Mouse (Mus musculus) liver, embryonic 11.5 days (tissue): Measurements from ENCODE around the gene Troap. TPM values are rescaled to one million over a fixed set of nuclear protein-coding genes. Genes with fewer than 3 reads are reported as not detected.

ENCODE experiments used
- ATAC-seq: fragments of 200-750 bp; cut with Nextera tagmentation; replicated peaks from 2 replicates; pipeline ENCODE4 v1.8.0; 2017; ENCODE audit warnings: moderate number of reproducible peaks, mild to moderate bottlenecking, moderate TSS enrichment, moderate library complexity; ENCODE audit not compliant: low FRiP score
- DNase-seq: peaks from one replicate; pipeline ENCODE4 v3.0.0-alpha.2; 2017; ENCODE audit warnings: low spot score
- H3K27ac ChIP-seq: fragments of 300-500 bp; sonication (generic); 2 replicates; pipeline ENCODE4 v1.5.1; 2014; ENCODE audit warnings: mild to moderate bottlenecking, low read depth, low read length, control low read depth
- H3K27me3 ChIP-seq: fragments of 300-500 bp; sonication (generic); replicated peaks from 2 replicates; pipeline ENCODE4 v1.6.1; 2014; ENCODE audit warnings: low read length, mixed read lengths; ENCODE audit not compliant: control insufficient read depth, insufficient read depth
- H3K36me3 ChIP-seq: fragments of 300-500 bp; sonication (generic); 2 replicates; pipeline ENCODE4 v1.6.1; 2014; ENCODE audit warnings: mild to moderate bottlenecking, low read length, moderate library complexity, mixed read lengths; ENCODE audit not compliant: control insufficient read depth, insufficient read depth
- H3K4me1 ChIP-seq: fragments of 300-500 bp; sonication (generic); replicated peaks from 2 replicates; pipeline ENCODE4 v1.6.1; 2014; ENCODE audit warnings: low read length, mixed read lengths; ENCODE audit not compliant: control insufficient read depth, insufficient read depth
- H3K4me2 ChIP-seq: fragments of 300-500 bp; sonication (generic); 2 replicates; pipeline ENCODE4 v1.6.1; 2014; ENCODE audit warnings: mild to moderate bottlenecking, control low read depth, moderate library complexity
- H3K4me3 ChIP-seq: fragments of 300-500 bp; sonication (generic); 2 replicates; pipeline ENCODE4 v1.5.1; 2014; ENCODE audit warnings: low read depth, low read length, control low read depth
- H3K9ac ChIP-seq: fragments of 300-500 bp; sonication (generic); 2 replicates; pipeline ENCODE4 v1.6.1; 2014; ENCODE audit warnings: low read depth, low read length, control low read depth
- H3K9me3 ChIP-seq: fragments of 300-500 bp; sonication (generic); 2 replicates; pipeline ENCODE4 v1.6.1; 2016; ENCODE audit warnings: low read length, inconsistent platforms, mixed read lengths; ENCODE audit not compliant: control insufficient read depth
- WGBS: fragments of 180-500 bp; shearing (Covaris S2); extraction: QIAGEN DNeasy Blood & Tissue Kit; methylation state at CpG from one replicate; pipeline ENCODE4 v1.1.7; 2014; 5-methylcytosine and 5-hydroxymethylcytosine counted together
- polyA plus RNA-seq: library from polyadenylated mRNA; unstranded; fragments of >200 nt; fragmentation: Nextera tagmentation; extraction: Ambion mirVana; gene quantifications from 2 replicates; pipeline ENCODE4 v1.2.1, GENCODE M21; 2014

Gene Troap
- polyA plus RNA-seq, 1 experiment from 2014 or later = 27.8 TPM

GRCm38 (mm10) chr15:99078181-99078910 lies 4.0 kb downstream of the Troap start:
- Histone ChIP-seq H3K4me1 (peaks cover 15% of the 10 kb centered on the region), H3K27ac (no peak overlapping the region), H3K36me3 (peaks cover 34% of the 10 kb centered on the region; the same call in 1 of the 2 replicates), H3K27me3 (no peaks in the 10 kb centered on the region), H3K9ac (peak overlapping the region; percentile 20; the same call in 1 of the 2 replicates), H3K4me2 (no peak overlapping the region), H3K9me3 (no peaks in the 10 kb centered on the region), H3K4me3 (no peak overlapping the region)
- DNase-seq = no peak
- 82% methylated on average over 15 of the region's 15 CpGs for WGBS
- no peak for ATAC-seq

- Histone ChIP-seq H3K4me1 (peaks cover 21% of the 10 kb centered on the region), H3K9ac (no peak overlapping the region), H3K27me3 (peaks cover 11% of the 10 kb centered on the region), H3K9me3 (no peaks in the 10 kb centered on the region), H3K36me3 (peaks cover 34% of the 10 kb centered on the region; the same call in 1 of the 2 replicates), H3K27ac (no peak overlapping the region), H3K4me3 (no peak overlapping the region), H3K4me2 (no peak overlapping the region)
- ATAC-seq (no peak), DNase-seq (no peak)
- 77% methylated on average over 3 of the region's 3 CpGs for WGBS
Observed at GRCm38 (mm10) chr15:99079804-99080203, 5.4 kb downstream of the Troap start.

GRCm38 (mm10) chr15:99082322-99082721 lies 7.9 kb downstream of the Troap start:
- Histone ChIP-seq H3K36me3 (peaks cover 28% of the 10 kb centered on the region; the same call in 1 of the 2 replicates), H3K9ac (no peak overlapping the region), H3K4me3 (no peak overlapping the region), H3K27me3 (peaks cover 35% of the 10 kb centered on the region), H3K27ac (no peak overlapping the region), H3K4me1 (peaks cover 14% of the 10 kb centered on the region), H3K9me3 (no peaks in the 10 kb centered on the region), H3K4me2 (no peak overlapping the region)
- ATAC-seq (no peak), DNase-seq (no peak)
- 95% methylated on average over 12 of the region's 12 CpGs for WGBS

- Histone ChIP-seq H3K27ac (no peak overlapping the region), H3K4me2 (no peak overlapping the region), H3K4me1 (peaks cover 14% of the 10 kb centered on the region), H3K36me3 (peaks cover 26% of the 10 kb centered on the region; the same call in 1 of the 2 replicates), H3K9ac (no peak overlapping the region), H3K9me3 (no peaks in the 10 kb centered on the region), H3K4me3 (no peak overlapping the region), H3K27me3 (peaks cover 40% of the 10 kb centered on the region)
- ATAC-seq (no peak), DNase-seq (no peak)
- WGBS = 90% methylated on average over 16 of the region's 16 CpGs
Observed at GRCm38 (mm10) chr15:99082840-99083239, 8.5 kb downstream of the Troap start.

GRCm38 (mm10) chr15:99083258-99083657 lies 8.9 kb downstream of the Troap start:
- Histone ChIP-seq H3K27me3 (peaks cover 44% of the 10 kb centered on the region), H3K9ac (no peak overlapping the region), H3K4me3 (no peak overlapping the region), H3K27ac (no peak overlapping the region), H3K4me1 (peaks cover 14% of the 10 kb centered on the region), H3K4me2 (no peak overlapping the region), H3K36me3 (peaks cover 22% of the 10 kb centered on the region; the same call in 1 of the 2 replicates), H3K9me3 (no peaks in the 10 kb centered on the region)
- DNase-seq (no peak), ATAC-seq (no peak)
- 68% methylated on average over 9 of the region's 9 CpGs for WGBS

- 9% methylated on average over 11 of the region's 11 CpGs for WGBS
- peaks cover 17% of the 10 kb centered on the region for H3K4me1 ChIP-seq
- no peak for DNase-seq
- peak overlapping the region; percentile 15; the same call in 1 of the 2 replicates for H3K4me3 ChIP-seq
- no peak overlapping the region; the same call in 1 of the 2 replicates for H3K27ac ChIP-seq
- peaks cover 52% of the 10 kb centered on the region for H3K27me3 ChIP-seq
- H3K36me3 ChIP-seq = peaks cover 17% of the 10 kb centered on the region; the same call in 1 of the 2 replicates
- no peaks in the 10 kb centered on the region for H3K9me3 ChIP-seq
- 0 out of 2 replicates have a peak overlapping the region, but pooled peaks have one; percentile 14 for H3K9ac ChIP-seq
- ATAC-seq = no peak
- H3K4me2 ChIP-seq = peak overlapping the region; percentile 48
Observed at GRCm38 (mm10) chr15:99083867-99084557, 9.6 kb downstream of the Troap start.

- ATAC-seq (no peak), DNase-seq (no peak)
- H3K27ac ChIP-seq = no peak overlapping the region
- H3K9ac ChIP-seq = 0 out of 2 replicates have a peak overlapping the region, but pooled peaks have one; percentile 14
- peaks cover 17% of the 10 kb centered on the region; the same call in 1 of the 2 replicates for H3K36me3 ChIP-seq
- no peaks in the 10 kb centered on the region for H3K9me3 ChIP-seq
- WGBS = 20% methylated on average over 19 of the region's 19 CpGs
- H3K27me3 ChIP-seq = peaks cover 58% of the 10 kb centered on the region
- H3K4me3 ChIP-seq = peak overlapping the region; percentile 15; the same call in 1 of the 2 replicates
- H3K4me2 ChIP-seq = peak overlapping the region; percentile 48
- peaks cover 18% of the 10 kb centered on the region for H3K4me1 ChIP-seq
Observed at GRCm38 (mm10) chr15:99084618-99085017, 10.2 kb downstream of the Troap start.

- no peak for DNase-seq
- Histone ChIP-seq H3K36me3 (peaks cover 14% of the 10 kb centered on the region; the same call in 1 of the 2 replicates), H3K27ac (no peak overlapping the region), H3K27me3 (peaks cover 70% of the 10 kb centered on the region), H3K4me1 (peaks cover 18% of the 10 kb centered on the region), H3K4me3 (no peak overlapping the region), H3K4me2 (no peak overlapping the region), H3K9ac (no peak overlapping the region), H3K9me3 (no peaks in the 10 kb centered on the region)
- 72% methylated on average over 4 of the region's 4 CpGs for WGBS
- no peak for ATAC-seq
Observed at GRCm38 (mm10) chr15:99085997-99086396, 11.6 kb downstream of the Troap start.
